Mouse (Mus musculus) small intestine, adult 2 months (tissue): ENCODE measurements at regions not wholly inside any gene's neighbourhood (a gene's known extent, or its start where the extent isn't known, plus 50 kb on each side); places are given as distances from the start of the nearest gene placed in this dataset.

Experiments used
- CTCF ChIP-seq: fragments of 200-500 bp; IDR thresholded peaks from 2 replicates; pipeline ENCODE4 v1.5.1; 2012; ENCODE audit warnings: low read depth, mild to moderate bottlenecking, control low read depth, inconsistent platforms, low read length, moderate library complexity, mixed read lengths; ENCODE audit not compliant: insufficient replicate concordance, insufficient read length; ENCODE audit errors: extremely low read depth
- POLR2A ChIP-seq: fragments of 200-500 bp; IDR thresholded peaks from 2 replicates; pipeline ENCODE4 v1.6.1; 2012; ENCODE audit warnings: low read depth, mild to moderate bottlenecking, control low read depth, inconsistent platforms, low read length, moderate library complexity

- TF ChIP-seq POLR2A (no peak), CTCF (no peak)
Observed at GRCm38 (mm10) chr12:50066394-50066793, 582.5 kb downstream of the Prkd1 start.
